Mouse (Mus musculus) C2C12 (cell line): Measurements from ENCODE around the gene Apoc1.

ENCODE experiments used
- CEBPB ChIP-seq: IDR thresholded peaks from one replicate; pipeline ENCODE4 v1.6.1; 2011; ENCODE audit warnings: low read depth, mild to moderate bottlenecking, control low read depth, moderate library complexity
- CTCF ChIP-seq: IDR thresholded peaks from one replicate; pipeline ENCODE4 v1.5.1; 2011; ENCODE audit not compliant: control insufficient read depth, insufficient read depth, insufficient read length
- MAX ChIP-seq: IDR thresholded peaks from one replicate; pipeline ENCODE4 v1.6.1; 2011; ENCODE audit warnings: mild to moderate bottlenecking, control low read depth
- MYOG ChIP-seq: IDR thresholded peaks from one replicate; pipeline ENCODE4 v1.6.1; 2011; ENCODE audit not compliant: control insufficient read depth, insufficient read length; ENCODE audit errors: extremely low read depth

DNA sequence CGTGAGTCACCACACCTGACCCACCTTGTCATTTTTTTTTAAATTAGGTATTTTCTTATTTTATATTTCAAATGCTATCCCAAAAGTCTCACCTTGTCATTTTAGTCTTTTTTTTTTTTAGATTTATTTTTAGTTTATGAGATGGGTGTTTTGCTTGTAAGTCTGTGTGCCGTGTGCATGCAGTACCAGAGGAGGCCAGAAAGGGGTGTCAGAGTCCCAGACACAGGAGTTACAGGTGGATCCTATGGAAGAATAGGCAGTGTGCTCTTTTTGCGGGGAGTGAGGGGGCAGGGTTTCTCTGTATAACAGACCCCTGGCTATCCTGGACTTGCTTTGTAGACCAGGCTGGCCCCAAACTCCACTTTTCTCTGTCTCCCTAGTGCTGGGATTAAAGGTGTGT lies 46.3 kb upstream of the Apoc1 start:
- TF ChIP-seq CTCF (no peak), MAX (no peak), CEBPB (no peak), MYOG (no peak)
